Mouse (Mus musculus) forebrain, postnatal 0 days (tissue): ENCODE data around the gene Thnsl1. TPM values are rescaled to one million over a fixed set of nuclear protein-coding genes. Genes with fewer than 3 reads are reported as not detected.

ENCODE experiments used
- ATAC-seq: fragments of 200-750 bp; cut with Nextera tagmentation; 2 replicates; pipeline ENCODE4 v1.8.0; 2017; ENCODE audit warnings: mild to moderate bottlenecking, moderate library complexity
- DNase-seq: peaks from one replicate; pipeline ENCODE4 v3.0.0-alpha.2; 2015
- H3K27ac ChIP-seq: fragments of 300-500 bp; sonication (generic); 2 replicates; pipeline ENCODE4 v1.5.1; 2014; ENCODE audit warnings: low read depth, mild to moderate bottlenecking, antibody characterized with exemption, low read length, moderate library complexity, mixed read lengths
- H3K27me3 ChIP-seq: fragments of 300-500 bp; sonication (generic); 2 replicates; pipeline ENCODE4 v1.6.1; 2014; ENCODE audit warnings: mild to moderate bottlenecking, low read length, mixed read lengths; ENCODE audit not compliant: insufficient read depth
- H3K36me3 ChIP-seq: fragments of 300-500 bp; sonication (generic); 2 replicates; pipeline ENCODE4 v1.6.1; 2014; ENCODE audit warnings: mild to moderate bottlenecking, moderate library complexity; ENCODE audit not compliant: insufficient read depth
- H3K4me1 ChIP-seq: fragments of 300-500 bp; sonication (generic); 2 replicates; pipeline ENCODE4 v1.6.1; 2014; ENCODE audit warnings: antibody characterized with exemption; ENCODE audit not compliant: insufficient read depth
- H3K4me2 ChIP-seq: fragments of 300-500 bp; sonication (generic); 2 replicates; pipeline ENCODE4 v1.6.1; 2014; ENCODE audit warnings: low read depth, mild to moderate bottlenecking, moderate library complexity
- H3K4me3 ChIP-seq: fragments of 300-500 bp; sonication (generic); 2 replicates; pipeline ENCODE4 v1.5.1; 2014; ENCODE audit warnings: low read depth, low read length, mixed read lengths
- H3K9ac ChIP-seq: fragments of 300-500 bp; sonication (generic); 2 replicates; pipeline ENCODE4 v1.6.1; 2014; ENCODE audit warnings: mild to moderate bottlenecking
- H3K9me3 ChIP-seq: fragments of 300-500 bp; sonication (generic); 2 replicates; pipeline ENCODE4 v1.6.1; 2016; ENCODE audit warnings: low read length
- CTCF ChIP-seq: sonication (generic); IDR thresholded peaks from 2 replicates; pipeline ENCODE4 v1.5.1; 2016; ENCODE audit warnings: antibody characterized with exemption, control low read depth, low read depth
- WGBS: fragments of 180-500 bp; shearing (Covaris S2); extraction: QIAGEN DNeasy Blood & Tissue Kit; methylation state at CpG from one replicate; pipeline ENCODE4 v1.1.7; 2014; 5-methylcytosine and 5-hydroxymethylcytosine counted together
- polyA plus RNA-seq: library from polyadenylated mRNA; unstranded; fragments of >200 nt; fragmentation: Nextera tagmentation; extraction: Ambion mirVana; gene quantifications from 2 replicates; pipeline ENCODE4 v1.2.1, GENCODE M21; 2015
- total RNA-seq: library from RNA; depleted of rRNA; stranded (reverse); fragments of >200 nt; gene quantifications from 2 replicates; pipeline ENCODE4 v1.2.3, GENCODE M21; 2014

The Thnsl1 gene
- total and polyA plus RNA-seq, 2 experiments from 2014 or later = 19.4 to 22.8 TPM

GRCm38 (mm10) chr2:21188610-21189009 is 16.9 kb upstream of the Thnsl1 start:
- no peaks in the 10 kb centered on the region for H3K9me3 ChIP-seq
- ATAC-seq (peak; percentile 66; the same call in 1 of the 2 replicates), DNase-seq (peak; percentile 46)
- TF ChIP-seq CTCF = peak; percentile 51
- H3K4me2 ChIP-seq = no peak overlapping the region
- no peak overlapping the region for H3K9ac ChIP-seq
- H3K36me3 ChIP-seq = no peaks in the 10 kb centered on the region
- H3K4me3 ChIP-seq = no peak overlapping the region
- H3K27me3 ChIP-seq = no peaks in the 10 kb centered on the region
- H3K27ac ChIP-seq = no peak overlapping the region
- 53% methylated on average over 4 of the region's 4 CpGs for WGBS
- no peaks in the 10 kb centered on the region for H3K4me1 ChIP-seq

DNA sequence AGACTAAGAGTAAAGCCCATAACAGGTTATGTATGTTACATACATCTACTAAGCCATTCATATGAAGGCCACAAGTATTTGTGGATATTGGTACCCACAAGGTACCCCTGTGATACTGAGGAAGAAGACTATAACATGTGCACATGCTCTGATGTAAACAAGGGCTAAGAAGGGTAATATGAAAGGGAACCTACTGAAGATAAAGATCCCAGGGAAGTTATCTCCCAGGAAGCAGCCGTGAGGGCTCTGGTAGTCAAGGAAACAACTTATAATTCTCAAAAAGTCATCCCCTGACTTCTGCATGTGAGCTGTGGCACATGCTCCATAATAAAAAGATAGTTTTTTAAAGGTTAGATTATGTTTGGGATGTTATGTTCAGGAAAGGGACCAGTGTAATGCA is 14.3 kb upstream of the Thnsl1 start:
- DNase-seq = no peak
- Histone ChIP-seq H3K36me3 (no peaks in the 10 kb centered on the region), H3K9me3 (no peaks in the 10 kb centered on the region), H3K4me1 (no peaks in the 10 kb centered on the region), H3K9ac (no peak overlapping the region), H3K27me3 (no peaks in the 10 kb centered on the region), H3K4me2 (no peak overlapping the region), H3K4me3 (no peak overlapping the region), H3K27ac (no peak overlapping the region)
- WGBS = 83% methylated on average over 1 of the region's 1 CpGs
- TF ChIP-seq CTCF = no peak
- no peak for ATAC-seq

DNA sequence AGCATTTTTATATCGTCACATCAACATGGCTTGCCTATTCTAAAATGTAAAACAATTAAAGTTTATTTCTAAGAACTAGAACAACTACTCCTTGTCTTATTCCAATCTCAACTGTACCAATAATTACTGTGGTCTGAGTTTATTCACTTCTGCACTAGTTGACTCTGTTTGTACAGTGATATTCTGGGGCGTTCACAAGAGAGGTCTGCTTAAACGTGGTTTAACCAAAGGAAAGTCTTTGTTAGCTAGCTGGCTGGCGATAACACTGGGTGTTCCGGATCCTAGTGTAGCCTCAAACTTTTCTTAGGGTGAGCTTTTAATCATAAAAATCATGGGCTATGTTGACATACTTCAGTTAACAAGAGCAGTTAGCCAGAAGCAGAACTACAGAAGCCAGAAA is 10.3 kb upstream of the Thnsl1 start:
- 91% methylated on average over 5 of the region's 5 CpGs for WGBS
- no peak for TF ChIP-seq CTCF

GRCm38 (mm10) chr2:21199051-21199450 is 6.5 kb upstream of the Thnsl1 start:
- H3K4me2 ChIP-seq = no peak overlapping the region
- H3K4me1 ChIP-seq = no peaks in the 10 kb centered on the region
- no peaks in the 10 kb centered on the region for H3K36me3 ChIP-seq
- ATAC-seq (no peak), DNase-seq (no peak)
- H3K27ac ChIP-seq = no peak overlapping the region
- H3K9me3 ChIP-seq = no peaks in the 10 kb centered on the region
- WGBS = 60% methylated on average over 3 of the region's 3 CpGs
- H3K27me3 ChIP-seq = no peaks in the 10 kb centered on the region
- no peak overlapping the region for H3K4me3 ChIP-seq
- no peak for TF ChIP-seq CTCF
- H3K9ac ChIP-seq = no peak overlapping the region

More for the DNA sequence above, 10.3 kb upstream of the Thnsl1 start:
- Histone ChIP-seq H3K9me3 (no peaks in the 10 kb centered on the region), H3K27me3 (no peaks in the 10 kb centered on the region), H3K27ac (no peak overlapping the region), H3K4me2 (no peak overlapping the region), H3K4me1 (no peaks in the 10 kb centered on the region), H3K9ac (no peak overlapping the region), H3K4me3 (no peak overlapping the region), H3K36me3 (no peaks in the 10 kb centered on the region)
- ATAC-seq = no peak
- DNase-seq = no peak

DNA sequence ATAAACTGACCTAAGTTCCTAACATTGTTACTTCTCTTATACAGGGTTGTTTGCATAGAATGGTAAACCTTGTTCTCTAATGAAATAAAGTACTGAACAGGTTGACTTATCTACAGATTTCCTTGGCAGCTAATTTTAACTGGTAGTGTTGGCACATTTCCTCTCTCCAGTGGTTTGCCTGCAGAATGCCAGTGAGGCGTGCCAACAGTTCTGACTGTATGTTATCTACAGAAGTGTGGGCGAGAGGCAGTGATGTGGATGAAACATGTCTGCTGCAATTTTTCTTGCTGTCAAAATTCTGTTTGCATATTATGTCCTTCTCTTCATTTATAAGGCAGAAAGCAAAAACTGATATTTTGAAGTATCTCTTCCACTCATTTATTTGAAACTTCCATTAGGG is 2.8 kb upstream of the Thnsl1 start:
- DNase-seq (no peak), ATAC-seq (no peak)
- TF ChIP-seq CTCF = no peak
- H3K4me3 ChIP-seq = no peak overlapping the region
- no peak overlapping the region for H3K4me2 ChIP-seq
- no peak overlapping the region for H3K27ac ChIP-seq
- H3K27me3 ChIP-seq = no peaks in the 10 kb centered on the region
- H3K9me3 ChIP-seq = no peaks in the 10 kb centered on the region
- H3K4me1 ChIP-seq = 0 out of 2 replicates have a peak, but pooled peaks cover 6% of the 10 kb centered on the region
- no peaks in the 10 kb centered on the region for H3K36me3 ChIP-seq
- WGBS = 68% methylated on average over 2 of the region's 2 CpGs
- no peak overlapping the region for H3K9ac ChIP-seq

GRCm38 (mm10) chr2:21205831-21206159 is 271 bp downstream of the Thnsl1 start:
- Histone ChIP-seq H3K9me3 (no peaks in the 10 kb centered on the region), H3K4me2 (peak overlapping the region; percentile 68), H3K36me3 (no peaks in the 10 kb centered on the region), H3K27ac (peak overlapping the region; percentile 90), H3K27me3 (no peaks in the 10 kb centered on the region), H3K4me3 (peak overlapping the region; percentile 74), H3K9ac (peak overlapping the region; percentile 74), H3K4me1 (0 out of 2 replicates have a peak, but pooled peaks cover 10% of the 10 kb centered on the region)
- DNase-seq (no peak), ATAC-seq (peak; percentile 86)
- under 1% methylated on average over 19 of the region's 19 CpGs for WGBS
- no peak for TF ChIP-seq CTCF

- WGBS = 31% methylated on average over 6 of the region's 6 CpGs
- H3K36me3 ChIP-seq = no peaks in the 10 kb centered on the region
- H3K27me3 ChIP-seq = no peaks in the 10 kb centered on the region
- peak overlapping the region; percentile 68 for H3K4me2 ChIP-seq
- H3K9ac ChIP-seq = peak overlapping the region; percentile 74
- peak overlapping the region; percentile 90 for H3K27ac ChIP-seq
- ATAC-seq (no peak), DNase-seq (no peak)
- H3K9me3 ChIP-seq = no peaks in the 10 kb centered on the region
- 0 out of 2 replicates have a peak, but pooled peaks cover 10% of the 10 kb centered on the region for H3K4me1 ChIP-seq
- peak overlapping the region; percentile 74 for H3K4me3 ChIP-seq
- TF ChIP-seq CTCF = no peak
Measured at GRCm38 (mm10) chr2:21206278-21206677, 754 bp downstream of the Thnsl1 start.
